Mouse (Mus musculus) kidney, postnatal 36 days (tissue): ENCODE measurements around the gene Fiz1.

Experiments used
- DNase-seq, 2 experiments: peaks; one replicate each; pipeline ENCODE4 v3.0.0; 2021 to 2022; ENCODE audit warnings: mixed read lengths in 2 of 2

Fiz1 gene

DNA sequence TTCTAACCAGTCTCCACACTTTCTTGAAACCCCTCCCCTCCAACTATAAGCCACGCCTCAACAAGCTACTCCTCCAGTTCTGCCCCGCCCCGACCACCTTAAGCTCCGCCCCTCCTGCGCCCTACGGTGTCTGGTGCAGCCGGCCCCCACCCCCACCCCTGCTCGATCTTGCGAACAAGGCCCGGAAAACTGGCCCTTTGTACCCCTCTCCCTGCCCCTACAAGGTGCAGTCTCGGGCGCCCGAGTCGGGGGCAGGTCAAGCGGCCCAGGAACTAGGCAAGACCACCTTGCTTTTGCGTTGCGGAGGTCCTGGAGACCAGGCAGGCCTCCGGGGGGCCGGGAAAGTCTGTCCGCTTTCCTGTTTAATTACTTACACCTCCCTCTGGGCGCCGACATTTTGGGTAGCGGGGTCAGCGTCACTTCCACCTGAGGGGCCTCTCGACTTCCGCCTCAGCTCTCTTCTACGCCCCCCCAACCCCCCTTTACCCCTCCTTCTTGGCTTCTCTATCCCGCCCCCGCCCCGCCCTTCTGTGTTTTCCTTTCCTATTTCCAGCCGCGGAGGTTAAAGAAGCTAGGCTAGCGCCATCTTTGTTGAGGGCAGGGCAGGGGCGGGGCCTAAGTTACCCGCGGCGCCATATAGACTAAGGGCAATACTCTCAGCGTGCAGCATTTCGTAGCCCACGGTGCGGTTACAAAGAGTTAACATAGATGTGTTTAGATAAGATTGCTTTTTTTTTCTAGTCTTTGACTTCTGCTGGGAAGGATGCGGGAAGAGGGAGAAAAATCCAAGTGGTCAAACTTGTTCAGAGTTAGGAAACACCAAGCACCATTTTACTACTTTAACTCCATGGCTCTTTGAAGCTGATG is at the start of gene Fiz1, which contains the start of gene Zfp524:
Gene Fiz1, minus strand, starts transcription at position 447 of the 867 bp plus-strand sequence.
Gene Zfp524, plus strand, starts transcription at position 165 of the 867 bp plus-strand sequence.
- DNase-seq: peak; percentile 98

GRCm38 (mm10) chr7:5062360-5063001 is 48.0 kb upstream of the Fiz1 start:
- peak; percentile 77 to 81 for DNase-seq

DNA sequence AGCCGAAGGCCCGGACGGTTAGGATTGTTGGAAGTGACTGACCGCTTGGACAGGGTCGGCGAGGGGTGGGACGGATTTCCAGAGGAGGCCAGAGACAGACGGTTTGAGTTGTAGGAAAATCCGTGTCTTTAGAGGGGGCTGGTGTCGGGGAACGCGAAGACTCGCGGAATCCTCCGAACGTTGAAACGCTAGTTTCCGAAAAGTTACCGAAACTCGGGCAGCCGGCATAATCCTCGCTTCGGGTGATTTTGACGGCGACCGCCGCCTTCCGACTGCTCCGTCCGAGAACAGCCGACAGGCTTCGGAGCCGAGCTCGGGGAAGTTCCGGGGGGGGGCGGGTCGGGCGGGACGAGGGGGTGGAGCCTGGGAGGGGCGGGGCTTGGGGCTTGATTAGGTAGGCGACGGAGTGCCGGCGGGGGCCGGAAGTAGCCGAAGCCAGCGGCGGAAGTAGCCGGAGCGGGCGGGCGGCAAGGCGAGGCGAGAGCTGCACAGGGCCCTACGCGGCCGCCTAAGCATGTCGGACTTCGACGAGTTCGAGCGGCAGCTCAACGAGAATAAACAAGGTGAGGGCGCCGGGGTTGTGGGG is 47.4 kb upstream of the Fiz1 start, which contains the start of gene U2af2:
Gene U2af2, plus strand, starts transcription at position 370 of the 586 bp plus-strand sequence.
- DNase-seq: peak; percentile 95 to 98

GRCm38 (mm10) chr7:5060944-5061773 is 46.7 kb upstream of the Fiz1 start:
- peak; percentile 99 for DNase-seq

GRCm38 (mm10) chr7:5060239-5060731 is 45.8 kb upstream of the Fiz1 start:
- peak; percentile 87 to 91 for DNase-seq

DNA sequence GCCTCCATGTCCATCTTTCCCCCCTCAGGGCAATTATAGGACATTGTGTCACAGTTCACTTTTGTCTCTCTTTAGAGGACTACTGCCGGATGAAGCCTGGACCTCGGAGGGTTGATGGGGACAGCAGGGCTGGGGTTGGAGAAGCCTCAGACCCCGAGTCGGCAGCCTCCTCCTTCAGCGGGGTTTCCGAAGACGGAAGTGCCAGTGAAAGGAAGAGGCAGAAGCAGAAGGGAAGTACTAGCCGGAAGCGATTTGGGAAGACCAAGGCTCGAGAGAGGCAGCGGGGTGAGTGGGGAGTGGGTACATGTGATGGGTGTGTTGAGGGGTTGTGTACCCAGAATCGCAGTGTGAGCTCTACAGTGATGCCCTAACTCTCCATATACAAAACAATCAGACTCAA is 44.9 kb upstream of the Fiz1 start:
- no peak for DNase-seq

DNA sequence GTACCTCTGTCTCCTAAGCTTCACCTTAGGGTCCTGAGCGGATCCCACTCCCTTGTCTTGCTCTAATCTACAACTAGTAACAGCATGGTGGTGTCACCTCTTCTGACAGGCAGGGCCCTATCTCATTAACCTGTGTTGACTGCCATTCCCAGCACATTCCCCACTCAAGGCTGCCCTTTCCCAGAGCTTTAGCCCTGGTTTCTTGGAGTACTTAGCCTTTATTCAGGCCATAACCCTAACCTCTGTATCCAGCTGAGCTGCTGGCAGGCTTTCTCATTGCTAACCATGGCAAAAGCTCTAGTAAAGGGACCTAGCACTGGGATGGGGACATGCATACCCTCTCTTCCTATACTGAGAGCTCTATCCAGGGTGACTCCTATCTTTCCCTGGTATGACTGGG is 44.1 kb upstream of the Fiz1 start:
- DNase-seq: no peak

GRCm38 (mm10) chr7:5057804-5058203 is 43.3 kb upstream of the Fiz1 start:
- DNase-seq: peak in 1 of 2 experiments; percentile 31

GRCm38 (mm10) chr7:5057381-5057780 is 42.9 kb upstream of the Fiz1 start:
- no peak for DNase-seq

GRCm38 (mm10) chr7:5056651-5057263 is 42.3 kb upstream of the Fiz1 start:
- no peak for DNase-seq

GRCm38 (mm10) chr7:5053456-5054179 is 39.1 kb upstream of the Fiz1 start:
- DNase-seq: no peak

- DNase-seq: peak in 1 of 2 experiments; percentile 33
Observed at GRCm38 (mm10) chr7:5052931-5053343, 38.4 kb upstream of the Fiz1 start.

DNA sequence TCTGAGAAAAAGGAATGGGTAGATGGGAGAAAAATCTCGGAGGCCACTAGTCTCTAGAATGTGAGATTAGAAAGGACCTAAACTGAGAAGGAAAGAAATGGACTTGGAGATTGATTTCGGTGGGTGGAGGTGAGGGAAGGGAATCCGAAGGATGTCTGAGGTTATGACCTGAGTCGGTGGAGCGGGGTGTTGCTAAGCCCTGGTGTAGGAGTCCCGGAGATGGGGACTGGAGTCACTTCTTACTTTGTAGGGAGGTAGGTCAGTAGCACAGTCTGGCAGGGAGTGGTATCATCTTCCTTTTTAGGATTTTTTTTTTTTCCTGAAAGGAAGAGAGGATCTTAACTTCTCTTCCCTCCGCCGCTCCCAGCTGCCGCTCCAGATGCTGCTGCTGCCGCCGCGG is 37.9 kb upstream of the Fiz1 start:
- DNase-seq: no peak

DNA sequence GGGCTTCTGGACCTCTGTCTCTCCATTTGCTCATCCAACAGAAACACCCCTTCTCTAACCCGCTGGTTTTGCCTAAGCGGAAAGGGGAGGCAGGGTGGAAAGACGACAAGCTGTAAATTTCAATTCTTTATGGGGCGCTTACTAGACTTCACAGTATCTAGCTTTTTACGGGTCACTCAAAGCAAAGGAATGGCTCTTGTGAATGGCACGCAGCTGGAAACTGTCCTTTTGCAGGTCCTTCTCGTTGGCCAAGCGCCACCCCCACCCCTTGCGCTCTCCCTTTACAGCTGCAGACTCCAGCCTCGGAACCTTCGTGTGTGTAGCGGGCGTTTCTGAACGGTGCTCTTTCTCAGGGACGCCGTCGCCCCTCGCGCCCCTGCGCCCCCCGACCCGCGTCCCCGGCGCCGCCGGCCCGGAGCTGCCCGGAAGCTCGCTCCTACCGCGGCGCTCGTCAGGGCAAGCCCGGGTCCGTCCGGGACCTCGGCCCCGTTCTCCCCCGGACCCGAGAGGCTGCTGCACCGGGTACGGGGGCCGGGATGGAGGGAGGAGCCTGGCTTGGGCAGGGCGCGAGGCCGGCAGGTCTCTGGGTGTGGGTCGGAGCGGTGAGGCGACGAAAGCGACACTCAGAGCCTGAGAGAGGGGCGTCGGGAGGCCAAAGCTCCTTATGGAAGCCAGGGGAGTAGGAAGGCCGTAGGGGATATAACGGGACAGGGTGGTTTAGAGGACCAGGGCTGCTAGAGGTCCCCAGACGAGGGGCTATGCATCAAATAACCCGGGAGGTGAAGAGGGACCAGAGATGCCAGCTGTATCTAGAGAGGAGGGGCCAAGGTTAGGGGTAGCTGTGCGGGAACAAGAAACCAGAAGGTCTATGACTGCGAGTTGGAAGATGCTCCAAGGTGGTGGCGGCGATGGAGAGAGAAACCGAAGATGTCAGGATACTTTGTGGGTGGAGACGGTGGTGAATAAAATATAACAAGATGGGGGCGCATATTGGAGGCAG is 37.0 kb upstream of the Fiz1 start, which contains the start of gene Zfp580:
Gene Zfp580, plus strand, starts transcription at position 346 of the 1,000 bp plus-strand sequence.
- peak; percentile 60 to 84 for DNase-seq

GRCm38 (mm10) chr7:5047313-5047712 is 32.8 kb upstream of the Fiz1 start:
- peak; percentile 32 to 40 for DNase-seq

DNA sequence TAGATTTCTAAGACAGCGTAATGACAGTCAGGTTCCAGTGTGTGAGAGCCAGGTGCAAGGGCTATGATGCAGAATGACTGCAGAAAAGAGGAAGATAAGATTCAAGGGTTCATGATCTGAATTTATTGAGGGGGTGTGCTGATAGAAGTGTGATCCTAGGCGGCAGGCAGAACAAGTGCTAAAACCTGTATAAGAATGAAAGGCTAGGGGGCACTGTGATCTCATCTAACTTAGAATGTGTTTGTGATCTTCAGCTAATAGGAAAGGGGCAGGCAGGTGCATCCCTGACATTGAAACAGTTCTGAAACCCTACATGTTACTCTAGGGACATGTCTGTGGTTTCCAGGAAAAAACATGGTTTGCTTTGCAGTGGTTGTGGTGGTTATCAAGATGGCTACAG is 31.6 kb upstream of the Fiz1 start:
- DNase-seq: no peak

GRCm38 (mm10) chr7:5044981-5045380 is 30.5 kb upstream of the Fiz1 start:
- no peak for DNase-seq

- no peak for DNase-seq
Observed at GRCm38 (mm10) chr7:5038940-5039339, 24.4 kb upstream of the Fiz1 start.

GRCm38 (mm10) chr7:5038109-5038732 is 23.7 kb upstream of the Fiz1 start, which contains the start of gene Zfp784:
Gene Zfp784 (minus strand): TSS chr7:5038446.
- peak; percentile 93 to 96 for DNase-seq
